Mouse (Mus musculus) forebrain, embryonic 10.5 days (tissue): ENCODE data around the gene Cnih1. TPM values are rescaled to one million over a fixed set of nuclear protein-coding genes. Genes with fewer than 3 reads are reported as not detected.
"Not testable (repeated sequence)": the region's sequence is repeated elsewhere in the genome, so short reads cannot be mapped to it uniquely, and the experiment has no call there.

Experiments
- DNase-seq: peaks from one replicate; pipeline ENCODE4 v3.0.0-alpha.2; 2017; ENCODE audit warnings: low spot score; ENCODE audit errors: extremely low spot score
- H3K27ac ChIP-seq: fragments of 300-500 bp; sonication (generic); 2 replicates; pipeline ENCODE4 v1.5.1; 2016; ENCODE audit warnings: mild to moderate bottlenecking
- H3K27me3 ChIP-seq: fragments of 300-500 bp; sonication (generic); 2 replicates; pipeline ENCODE4 v1.6.1; 2016; ENCODE audit warnings: mild to moderate bottlenecking; ENCODE audit not compliant: poor library complexity, severe bottlenecking
- H3K36me3 ChIP-seq: fragments of 300-500 bp; sonication (generic); replicated peaks from 2 replicates; pipeline ENCODE4 v1.6.1; 2016; ENCODE audit warnings: mild to moderate bottlenecking, moderate library complexity
- H3K4me1 ChIP-seq: fragments of 300-500 bp; sonication (generic); 2 replicates; pipeline ENCODE4 v1.6.1; 2016
- H3K4me3 ChIP-seq: fragments of 300-500 bp; sonication (generic); 2 replicates; pipeline ENCODE4 v1.5.1; 2016; ENCODE audit warnings: mild to moderate bottlenecking, moderate library complexity
- H3K9me3 ChIP-seq: fragments of 300-500 bp; sonication (generic); 2 replicates; pipeline ENCODE4 v1.6.1; 2016; ENCODE audit warnings: mild to moderate bottlenecking, moderate library complexity
- WGBS: fragments of 180-500 bp; shearing (Covaris S2); methylation state at CpG from one replicate; pipeline ENCODE4 v1.1.7; 2016; 5-methylcytosine and 5-hydroxymethylcytosine counted together
- polyA plus RNA-seq: library from polyadenylated mRNA; unstranded; fragments of >200 nt; fragmentation: Nextera tagmentation; extraction: Ambion mirVana; gene quantifications from 2 replicates; pipeline ENCODE4 v1.2.1, GENCODE M21; 2016

The Cnih1 gene
- polyA plus RNA-seq, 1 experiment from 2014 or later = 204 TPM

DNA sequence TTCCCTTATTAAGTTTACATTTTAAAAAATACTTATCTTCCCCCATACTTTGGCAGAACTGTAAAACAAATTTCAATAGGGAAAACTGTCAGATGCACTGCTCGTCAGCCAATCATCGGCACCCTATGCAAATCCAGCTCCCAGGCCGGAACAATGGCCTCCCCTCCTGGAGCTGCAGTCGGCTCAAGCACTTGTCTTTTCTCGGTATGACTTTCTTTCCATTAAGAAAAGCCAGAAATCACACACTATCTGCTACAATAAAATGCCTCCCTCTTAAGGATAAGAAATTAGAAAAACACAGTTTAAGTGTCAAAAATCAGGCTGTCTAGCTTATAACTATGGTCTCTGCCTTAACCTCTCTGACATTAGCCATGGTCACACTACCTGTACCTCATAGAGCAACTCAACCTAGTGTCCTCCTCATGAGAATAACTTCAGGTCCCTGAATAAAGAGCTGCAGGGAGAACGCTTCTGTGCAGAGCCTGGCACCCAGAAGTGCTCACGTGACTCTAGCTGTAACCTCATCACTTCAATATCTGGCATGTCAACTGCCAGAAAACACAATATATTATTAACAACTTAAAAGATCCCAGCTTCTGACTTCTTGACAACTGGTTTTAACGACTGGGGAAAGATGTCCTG lies 5.9 kb downstream of the Cnih1 start:
- H3K4me3 ChIP-seq = no peak overlapping the region
- peaks cover 81% of the 10 kb centered on the region for H3K36me3 ChIP-seq
- no peak overlapping the region for H3K27ac ChIP-seq
- WGBS = 92% methylated on average over 8 of the region's 8 CpGs
- H3K9me3 ChIP-seq = peaks cover 18% of the 10 kb centered on the region
- no peak for DNase-seq
- no peaks in the 10 kb centered on the region for H3K27me3 ChIP-seq
- peaks cover 15% of the 10 kb centered on the region for H3K4me1 ChIP-seq

DNA sequence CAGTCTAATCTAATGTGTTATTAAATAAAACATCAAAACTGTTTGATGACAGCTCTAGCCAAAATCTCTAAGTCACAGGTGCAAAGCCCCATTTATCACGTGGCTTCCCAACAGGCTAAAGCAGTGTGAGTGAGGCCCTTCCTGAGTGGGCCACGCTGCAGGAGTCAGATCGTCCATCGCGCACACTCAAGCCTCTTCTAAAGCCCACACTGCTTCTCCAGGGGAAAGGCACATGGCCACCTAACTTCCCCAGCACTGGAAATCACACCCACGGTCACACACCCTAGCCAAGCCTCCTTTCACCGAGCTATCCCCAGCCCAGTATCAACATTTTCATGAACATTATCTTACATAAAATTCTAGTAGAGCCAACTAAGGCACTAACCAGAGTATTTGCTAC lies 7.1 kb downstream of the Cnih1 start:
- H3K9me3 ChIP-seq = peaks cover 18% of the 10 kb centered on the region
- no peak for DNase-seq
- no peak overlapping the region for H3K27ac ChIP-seq
- peaks cover 3% of the 10 kb centered on the region for H3K4me1 ChIP-seq
- H3K27me3 ChIP-seq = no peaks in the 10 kb centered on the region
- peaks cover 94% of the 10 kb centered on the region for H3K36me3 ChIP-seq
- no peak overlapping the region for H3K4me3 ChIP-seq
- 94% methylated on average over 7 of the region's 7 CpGs for WGBS

DNA sequence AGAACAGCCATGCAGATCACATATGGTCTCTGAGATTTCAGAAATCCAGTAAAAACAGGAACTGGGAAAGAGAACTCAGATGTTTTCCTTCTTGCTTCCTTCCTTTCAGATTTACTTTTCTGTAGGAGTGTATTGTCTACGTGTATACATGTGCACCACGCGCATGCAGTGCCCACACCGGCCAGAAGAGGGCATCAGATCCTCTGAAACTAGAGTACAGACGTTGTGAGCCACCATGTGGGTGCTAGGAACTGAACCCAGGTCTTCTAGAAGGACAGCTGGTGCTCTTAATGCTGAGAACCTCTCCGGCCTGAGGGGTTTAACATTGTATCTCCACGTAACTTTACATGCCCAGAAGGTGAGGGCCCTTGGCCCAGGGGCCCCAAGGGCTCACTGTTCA lies 9.0 kb downstream of the Cnih1 start:
- peaks cover 100% of the 10 kb centered on the region for H3K36me3 ChIP-seq
- 89% methylated on average over 7 of the region's 7 CpGs for WGBS

DNA sequence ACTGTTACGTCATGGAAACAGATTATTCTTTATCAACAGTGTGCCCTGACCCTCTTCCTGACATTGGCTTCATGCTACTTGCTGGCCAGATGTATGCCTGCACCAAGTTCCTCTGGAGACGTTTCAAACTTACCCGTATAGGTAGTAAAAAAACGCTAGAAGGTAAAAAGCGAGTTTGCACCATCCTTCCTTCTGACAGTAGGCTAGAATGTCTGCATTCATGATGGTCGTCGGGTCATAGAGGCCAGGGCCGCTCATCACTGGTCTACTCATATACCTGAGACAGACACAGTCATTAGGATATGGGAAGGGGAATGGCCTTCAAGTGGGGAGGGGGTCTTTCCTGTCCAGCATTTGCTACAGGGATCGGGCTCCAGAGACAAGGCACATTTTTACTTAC lies 9.5 kb downstream of the Cnih1 start:
- Histone ChIP-seq H3K4me1 (no peaks in the 10 kb centered on the region), H3K4me3 (no peak overlapping the region), H3K9me3 (peaks cover 18% of the 10 kb centered on the region), H3K36me3 (peaks cover 100% of the 10 kb centered on the region), H3K27me3 (no peaks in the 10 kb centered on the region), H3K27ac (no peak overlapping the region)
- DNase-seq = no peak
- WGBS = 95% methylated on average over 9 of the region's 9 CpGs

More for the DNA sequence above, 9.0 kb downstream of the Cnih1 start:
- Histone ChIP-seq H3K27me3 (no peaks in the 10 kb centered on the region), H3K9me3 (peaks cover 18% of the 10 kb centered on the region), H3K4me3 (no peak overlapping the region), H3K4me1 (no peaks in the 10 kb centered on the region), H3K27ac (no peak overlapping the region)
- no peak for DNase-seq

DNA sequence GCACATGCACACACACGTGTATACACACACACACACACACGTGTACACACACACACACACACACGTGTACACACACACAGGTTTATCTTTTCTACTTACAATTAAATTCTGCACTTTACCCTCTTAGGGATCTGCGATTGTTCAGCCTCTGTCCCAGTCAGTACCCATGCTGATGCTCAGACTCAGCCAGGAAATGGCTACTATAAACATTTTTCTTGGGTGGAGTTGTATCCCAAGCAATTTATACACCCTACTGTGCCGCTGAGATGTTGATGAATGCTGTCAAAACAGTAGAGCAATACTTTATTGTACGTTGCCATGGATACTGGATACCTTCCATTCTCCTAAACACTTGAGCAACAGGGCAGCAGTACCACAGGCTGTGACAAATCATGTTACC lies 18.2 kb downstream of the Cnih1 start:
- H3K4me1 ChIP-seq = no peaks in the 10 kb centered on the region
- H3K36me3 ChIP-seq = peaks cover 92% of the 10 kb centered on the region
- no peaks in the 10 kb centered on the region for H3K9me3 ChIP-seq
- 93% methylated on average over 6 of the region's 6 CpGs for WGBS
- no peak for DNase-seq
- H3K27ac ChIP-seq = no peak overlapping the region
- H3K27me3 ChIP-seq = no peaks in the 10 kb centered on the region
- no peak overlapping the region for H3K4me3 ChIP-seq

- WGBS = 91% methylated on average over 12 of the region's 12 CpGs
- no peak for DNase-seq
- no peaks in the 10 kb centered on the region for H3K4me1 ChIP-seq
- H3K4me3 ChIP-seq = no peak overlapping the region
- H3K9me3 ChIP-seq = no peaks in the 10 kb centered on the region
- H3K27ac ChIP-seq = no peak overlapping the region
- H3K27me3 ChIP-seq = no peaks in the 10 kb centered on the region
- H3K36me3 ChIP-seq = peaks cover 83% of the 10 kb centered on the region
These were observed 21.1 kb downstream of the Cnih1 start for GRCm38 (mm10) chr14:46767116-46767515.

GRCm38 (mm10) chr14:46761186-46761585 lies 27.0 kb downstream of the Cnih1 start:
- peaks cover 26% of the 10 kb centered on the region for H3K36me3 ChIP-seq
- H3K9me3 ChIP-seq = peaks cover 11% of the 10 kb centered on the region; the same call in 1 of the 2 replicates
- 55% methylated on average over 6 of the region's 6 CpGs for WGBS
- DNase-seq = no peak
- H3K4me1 ChIP-seq = peaks cover 17% of the 10 kb centered on the region
- peak overlapping the region; percentile 90 for H3K27ac ChIP-seq
- no peaks in the 10 kb centered on the region for H3K27me3 ChIP-seq
- H3K4me3 ChIP-seq = peak overlapping the region; percentile 83

GRCm38 (mm10) chr14:46760355-46761029 lies 27.7 kb downstream of the Cnih1 start, which contains the start of gene Cdkn3:
TSS of gene Cdkn3 (plus strand) at chr14:46760541.
- WGBS = under 1% methylated on average over 54 of the region's 54 CpGs
- peak within 1 kb of the TSS; percentile 90 for H3K27ac ChIP-seq
- peaks cover 17% of the 10 kb centered on the region for H3K4me1 ChIP-seq
- peaks cover 23% of the 10 kb centered on the region for H3K36me3 ChIP-seq
- H3K4me3 ChIP-seq = peak within 1 kb of the TSS; percentile 83
- peak; percentile 90 for DNase-seq
- H3K9me3 ChIP-seq = peaks cover 11% of the 10 kb centered on the region; the same call in 1 of the 2 replicates
- H3K27me3 ChIP-seq = no peaks in the 10 kb centered on the region

DNA sequence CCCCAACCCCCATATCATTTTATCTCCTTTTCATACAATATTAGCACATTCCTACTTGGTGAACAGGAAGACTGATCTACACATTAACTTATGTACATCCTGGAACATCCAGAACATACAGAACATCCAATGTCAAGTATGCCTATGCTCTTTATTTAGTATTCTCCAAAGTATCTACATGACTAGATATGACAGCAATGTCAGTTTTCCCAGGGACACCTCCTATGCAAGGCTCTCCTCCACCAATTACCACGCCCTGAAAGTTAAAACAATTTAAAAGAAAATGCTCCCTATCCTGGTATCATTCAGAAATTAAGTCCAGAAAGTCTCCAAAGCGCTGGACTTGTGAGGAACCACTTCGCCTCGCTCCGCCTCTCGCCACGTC lies 28.2 kb downstream of the Cnih1 start:
- Histone ChIP-seq H3K27me3 (no peaks in the 10 kb centered on the region), H3K9me3 (peaks cover 11% of the 10 kb centered on the region; the same call in 1 of the 2 replicates), H3K36me3 (peaks cover 19% of the 10 kb centered on the region), H3K4me1 (peaks cover 17% of the 10 kb centered on the region), H3K4me3 (peak overlapping the region; percentile 83), H3K27ac (peak overlapping the region; percentile 90; the same call in 1 of the 2 replicates)
- WGBS = under 1% methylated on average over 7 of the region's 7 CpGs
- no peak for DNase-seq

- no peak overlapping the region for H3K4me3 ChIP-seq
- WGBS = 71% methylated on average over 9 of the region's 9 CpGs
These were observed 30.5 kb downstream of the Cnih1 start for GRCm38 (mm10) chr14:46757736-46758135.

GRCm38 (mm10) chr14:46755851-46756250 lies 32.4 kb downstream of the Cnih1 start:
- Histone ChIP-seq H3K27me3 (no peaks in the 10 kb centered on the region), H3K4me1 (peaks cover 4% of the 10 kb centered on the region), H3K4me3 (no peak overlapping the region), H3K9me3 (peaks cover 11% of the 10 kb centered on the region; the same call in 1 of the 2 replicates), H3K36me3 (no peaks in the 10 kb centered on the region), H3K27ac (no peak overlapping the region)
- 95% methylated on average over 8 of the region's 8 CpGs for WGBS
- no peak for DNase-seq

More at GRCm38 (mm10) chr14:46757736-46758135, 30.5 kb downstream of the Cnih1 start:
- H3K27ac ChIP-seq = no peak overlapping the region
- H3K4me1 ChIP-seq = peaks cover 17% of the 10 kb centered on the region
- DNase-seq = no peak
- no peaks in the 10 kb centered on the region for H3K36me3 ChIP-seq
- peaks cover 11% of the 10 kb centered on the region; the same call in 1 of the 2 replicates for H3K9me3 ChIP-seq
- H3K27me3 ChIP-seq = no peaks in the 10 kb centered on the region

DNA sequence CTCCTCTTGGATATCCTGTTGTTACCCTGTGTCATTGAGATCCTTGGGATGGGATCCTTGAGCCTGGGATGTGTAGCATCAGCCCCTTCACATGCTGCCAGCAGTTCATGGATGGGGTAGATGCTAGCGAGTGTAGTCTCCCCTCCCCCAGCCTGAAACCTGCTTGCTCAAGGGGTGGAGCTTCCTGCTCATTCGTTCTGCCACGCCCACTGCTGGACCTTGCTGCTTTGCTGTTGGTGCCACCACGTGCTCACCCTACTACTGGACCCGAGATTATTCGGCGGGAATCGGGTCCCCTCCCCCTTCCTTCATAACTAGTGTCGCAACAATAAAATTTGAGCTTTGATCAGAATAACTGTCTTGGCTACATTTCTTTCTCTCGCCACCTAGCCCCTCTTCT lies 33.8 kb downstream of the Cnih1 start:
- not testable (repeated sequence) for DNase-seq, H3K4me1 ChIP-seq, H3K36me3 ChIP-seq, H3K4me3 ChIP-seq, H3K27ac ChIP-seq, H3K27me3 ChIP-seq
- peaks cover 11% of the 10 kb centered on the region; the same call in 1 of the 2 replicates for H3K9me3 ChIP-seq
- WGBS = 71% methylated on average over 10 of the region's 10 CpGs

DNA sequence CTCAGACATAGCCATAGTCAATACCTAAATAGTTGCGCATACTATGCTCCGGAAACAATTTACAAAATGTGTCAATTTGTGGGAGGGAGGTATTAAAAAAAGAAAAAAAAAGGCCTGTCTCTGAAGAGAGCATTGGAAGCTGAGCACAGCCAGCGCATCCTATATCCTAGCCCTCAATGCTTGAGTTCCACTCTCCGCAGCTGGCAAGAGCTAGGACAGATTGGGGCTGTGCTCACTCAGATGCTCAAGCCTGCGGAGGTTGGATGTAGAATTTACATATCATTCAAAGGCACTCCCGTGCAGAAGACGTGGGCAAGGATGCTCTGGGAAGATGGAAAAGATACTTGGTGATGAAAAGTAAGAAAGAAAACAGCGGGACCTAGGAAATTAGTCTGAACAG lies 42.8 kb downstream of the Cnih1 start:
- no peaks in the 10 kb centered on the region for H3K9me3 ChIP-seq
- no peak for DNase-seq
- H3K36me3 ChIP-seq = no peaks in the 10 kb centered on the region
- no peak overlapping the region for H3K4me3 ChIP-seq
- no peaks in the 10 kb centered on the region for H3K27me3 ChIP-seq
- 94% methylated on average over 8 of the region's 8 CpGs for WGBS
- no peaks in the 10 kb centered on the region for H3K4me1 ChIP-seq
- no peak overlapping the region for H3K27ac ChIP-seq
